Mouse (Mus musculus) megakaryocyte, embryonic 14.5 days (primary cell): ENCODE data around the gene Dynll1. TPM values are rescaled to one million over a fixed set of nuclear protein-coding genes. Genes with fewer than 3 reads are reported as not detected.

Experiments
- H3K27me3 ChIP-seq: replicated peaks from 2 replicates; pipeline ENCODE3; 2012; ENCODE audit warnings: inconsistent platforms
- H3K36me3 ChIP-seq: replicated peaks from 2 replicates; pipeline ENCODE3; 2012; ENCODE audit warnings: low read length, inconsistent platforms, mixed read lengths
- H3K4me1 ChIP-seq: 2 replicates; pipeline ENCODE4 v1.6.1; 2012; ENCODE audit warnings: inconsistent platforms
- H3K4me3 ChIP-seq: replicated peaks from 2 replicates; pipeline ENCODE3; 2012; ENCODE audit warnings: moderate library complexity, mild to moderate bottlenecking, inconsistent platforms
- H3K9me3 ChIP-seq: 2 replicates; pipeline ENCODE4 v1.6.1; 2012; ENCODE audit warnings: inconsistent platforms
- FLI1 ChIP-seq: IDR thresholded peaks from 2 replicates; pipeline ENCODE4 v1.6.1; 2012; ENCODE audit warnings: low read length, inconsistent platforms, mixed read lengths
- GATA1 ChIP-seq: IDR thresholded peaks from 3 replicates; pipeline ENCODE4 v1.6.1; 2012; ENCODE audit warnings: mixed read lengths, low read length, inconsistent platforms, borderline replicate concordance
- polyA plus RNA-seq: library from polyadenylated mRNA; stranded (reverse); fragments of >175 nt; gene quantifications from 2 replicates; pipeline ENCODE4 v1.2.3, GENCODE M21; 2012; ENCODE audit warnings: low replicate concordance; ENCODE audit not compliant: insufficient read depth

Gene Dynll1
- polyA plus RNA-seq, 1 experiment = 552 TPM

DNA sequence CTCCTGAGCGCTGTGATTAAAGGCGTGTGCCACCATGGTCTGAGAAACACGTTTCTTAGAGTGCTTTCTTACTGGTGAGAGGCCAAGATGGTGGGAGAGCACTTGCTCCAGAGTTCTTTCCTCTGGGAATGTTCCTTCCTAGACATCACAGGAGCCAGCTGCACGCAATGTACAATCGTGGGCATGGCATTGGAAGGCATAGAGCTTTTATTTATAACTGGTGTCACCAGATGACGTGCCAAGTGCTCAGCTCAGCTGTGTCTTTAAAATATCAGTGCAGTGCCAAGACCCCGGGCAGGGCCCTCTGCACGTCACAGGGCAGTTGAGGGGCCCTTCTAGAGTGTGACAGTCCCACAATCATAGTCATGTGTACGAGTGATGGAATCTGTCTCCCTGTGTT lies 30.2 kb upstream of the Dynll1 start:
- Histone ChIP-seq H3K36me3 (peaks cover 74% of the 10 kb centered on the region), H3K4me1 (peaks cover 82% of the 10 kb centered on the region), H3K27me3 (no peaks in the 10 kb centered on the region), H3K9me3 (no peaks in the 10 kb centered on the region), H3K4me3 (no peak overlapping the region)
- TF ChIP-seq GATA1 (no peak), FLI1 (no peak)

DNA sequence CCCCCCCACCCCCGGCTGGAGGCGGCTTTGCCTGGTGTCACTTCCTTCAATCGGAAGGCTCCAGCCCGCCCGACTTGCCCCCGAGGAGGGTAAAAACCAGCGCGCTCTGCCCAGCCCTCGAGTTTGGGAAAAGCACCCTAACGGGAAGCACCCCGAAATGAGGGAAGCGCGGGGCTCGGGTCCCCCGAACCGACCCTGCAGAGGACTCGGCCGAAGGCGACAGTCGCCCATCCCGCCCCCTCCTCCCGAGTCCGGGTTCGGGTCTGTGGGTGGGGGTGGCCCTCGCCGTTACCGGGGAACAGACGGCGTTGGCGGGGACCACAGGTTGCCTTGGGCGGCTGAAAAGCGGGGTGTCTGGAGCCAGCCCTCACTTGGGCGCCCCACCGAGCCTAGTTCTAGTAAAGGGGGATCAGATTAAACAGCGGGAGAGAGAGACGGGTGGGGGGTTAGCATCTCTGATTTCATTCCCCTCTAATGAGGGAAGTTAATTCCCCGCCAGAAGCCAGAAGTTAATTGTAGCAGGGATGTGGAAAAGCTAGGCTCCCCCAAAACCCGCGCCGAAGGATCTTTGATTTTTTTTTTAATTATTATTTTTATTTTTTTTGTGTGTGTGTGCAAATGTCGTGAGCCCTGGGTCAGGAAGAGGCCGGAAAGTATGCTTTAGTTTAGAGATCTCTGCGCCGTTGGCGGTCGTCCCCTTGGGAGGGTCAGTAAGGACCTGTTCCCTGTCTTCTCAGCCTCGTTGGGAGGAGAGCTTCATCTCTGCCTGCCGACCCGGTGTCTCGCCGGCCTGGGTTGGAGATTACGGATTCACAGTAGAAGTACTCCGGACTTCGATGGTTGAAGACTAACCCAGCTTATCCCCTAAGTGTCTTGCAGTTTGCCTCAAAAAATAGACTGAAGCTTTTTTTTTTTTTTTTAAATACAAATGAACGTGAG lies 27.1 kb upstream of the Dynll1 start:
- Histone ChIP-seq H3K9me3 (no peaks in the 10 kb centered on the region), H3K4me3 (peak overlapping the region; percentile 100), H3K4me1 (peaks cover 58% of the 10 kb centered on the region), H3K36me3 (peaks cover 48% of the 10 kb centered on the region), H3K27me3 (no peaks in the 10 kb centered on the region)
- TF ChIP-seq FLI1 (no peak), GATA1 (no peak)

- Histone ChIP-seq H3K36me3 (peaks cover 39% of the 10 kb centered on the region), H3K27me3 (no peaks in the 10 kb centered on the region), H3K9me3 (no peaks in the 10 kb centered on the region), H3K4me3 (peak within 1 kb of the TSS; percentile 100), H3K4me1 (peaks cover 49% of the 10 kb centered on the region)
- TF ChIP-seq FLI1 (no peak), GATA1 (no peak)
Observed at GRCm38 (mm10) chr5:115326875-115327609, 26.2 kb upstream of the Dynll1 start, which contains the start of gene Srsf9. Srsf9 (plus strand) TSS chr5:115327177.

DNA sequence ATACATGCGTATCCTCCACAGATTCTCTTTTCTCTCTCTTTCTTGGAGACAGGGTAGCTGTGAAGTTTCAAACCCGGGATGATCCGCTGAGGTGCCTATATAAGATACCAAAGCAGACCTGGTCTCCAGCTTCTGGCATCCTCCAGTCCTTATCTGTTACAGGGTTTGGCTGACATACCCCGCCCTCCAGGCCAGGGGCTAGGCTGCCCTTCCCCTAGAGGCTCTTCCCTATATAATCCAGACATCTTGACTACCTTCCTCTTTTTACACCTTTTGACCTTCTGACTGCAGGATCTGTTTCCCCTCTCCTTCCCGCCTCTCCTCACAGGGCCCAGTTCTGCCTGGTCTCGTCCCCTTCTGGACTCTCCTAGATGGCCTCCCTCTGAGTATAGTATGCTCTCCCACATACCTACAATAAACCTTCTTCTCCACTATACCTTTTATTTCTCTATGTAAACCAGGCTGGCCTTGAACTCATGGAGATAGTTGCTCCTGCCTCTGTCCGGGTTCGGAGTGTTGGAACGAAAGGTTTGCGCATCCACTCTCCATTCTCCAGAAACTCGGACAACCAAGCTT lies 25.5 kb upstream of the Dynll1 start:
- Histone ChIP-seq H3K36me3 (peaks cover 32% of the 10 kb centered on the region), H3K4me1 (peaks cover 45% of the 10 kb centered on the region), H3K4me3 (peak overlapping the region; percentile 100), H3K9me3 (no peaks in the 10 kb centered on the region), H3K27me3 (no peaks in the 10 kb centered on the region)
- TF ChIP-seq GATA1 (no peak), FLI1 (no peak)

GRCm38 (mm10) chr5:115319004-115319940 lies 18.5 kb upstream of the Dynll1 start:
- no peak for TF ChIP-seq FLI1
- TF ChIP-seq GATA1 = no peak; the same call in 2 of the 3 replicates
- no peaks in the 10 kb centered on the region for H3K27me3 ChIP-seq
- peak overlapping the region; percentile 93 for H3K4me3 ChIP-seq
- no peaks in the 10 kb centered on the region for H3K9me3 ChIP-seq
- peaks cover 35% of the 10 kb centered on the region for H3K4me1 ChIP-seq
- no peaks in the 10 kb centered on the region for H3K36me3 ChIP-seq

GRCm38 (mm10) chr5:115317645-115318328 lies 17.0 kb upstream of the Dynll1 start:
- no peaks in the 10 kb centered on the region for H3K27me3 ChIP-seq
- peaks cover 47% of the 10 kb centered on the region for H3K4me1 ChIP-seq
- H3K4me3 ChIP-seq = peak overlapping the region; percentile 35
- no peaks in the 10 kb centered on the region for H3K9me3 ChIP-seq
- TF ChIP-seq GATA1 (no peak), FLI1 (no peak)
- H3K36me3 ChIP-seq = no peaks in the 10 kb centered on the region

GRCm38 (mm10) chr5:115316968-115317644 lies 16.3 kb upstream of the Dynll1 start:
- Histone ChIP-seq H3K4me3 (no peak overlapping the region), H3K4me1 (peaks cover 54% of the 10 kb centered on the region), H3K9me3 (no peaks in the 10 kb centered on the region)

GRCm38 (mm10) chr5:115313668-115313943 lies 12.8 kb upstream of the Dynll1 start:
- H3K27me3 ChIP-seq = peaks cover 6% of the 10 kb centered on the region
- no peaks in the 10 kb centered on the region for H3K36me3 ChIP-seq
- no peak for TF ChIP-seq FLI1
- no peak for TF ChIP-seq GATA1
- no peak overlapping the region for H3K4me3 ChIP-seq
- H3K4me1 ChIP-seq = peaks cover 42% of the 10 kb centered on the region
- no peaks in the 10 kb centered on the region for H3K9me3 ChIP-seq

More at GRCm38 (mm10) chr5:115316968-115317644, 16.3 kb upstream of the Dynll1 start:
- Histone ChIP-seq H3K27me3 (no peaks in the 10 kb centered on the region), H3K36me3 (no peaks in the 10 kb centered on the region)
- no peak for TF ChIP-seq FLI1
- no peak for TF ChIP-seq GATA1
